28 mouse cellular contexts compared by ENCODE assay signal in genomic region chr1:179604526-179604925, GRCm38 (mm10). TPM values are rescaled to one million over a fixed set of nuclear protein-coding genes. Genes with fewer than 3 reads are reported as not detected.
DNase-seq lines count a peak whose midpoint lies in the region; ATAC-seq and TF ChIP-seq lines count a peak whose summit lies in the region.
"Had no signal": no experiment of that assay in that cellular context is flagged by ENCODE, and none has a peak within 500 bp of the region (broad histone marks: within the 10 kb centered on the region; RNA-seq: fewer than 3 reads in every experiment).

No protein-coding gene starts in this region.

- WGBS in heart, embryonic 15.5 days, result 68% methylated on average over 3 of the region's 3 CpGs

- no peaks in the 10 kb centered on the region for H3K9me3 ChIP-seq in heart, embryonic 15.5 days (replicated peaks)
- H3K9me3 ChIP-seq in ES-Bruce4 (replicated peaks; ENCODE audit: control insufficient read depth, insufficient read depth, low read length, poor library complexity, severe bottlenecking), result no peaks in the 10 kb centered on the region
- H3K9me3 ChIP-seq: embryonic facial prominence, embryonic 10.5 days; embryonic facial prominence, embryonic 13.5 days; forebrain, embryonic 12.5 days; forebrain, embryonic 15.5 days; hindbrain, embryonic 12.5 days; hindbrain, embryonic 15.5 days; intestine, embryonic 15.5 days had no signal

- H3K4me1 ChIP-seq in heart, embryonic 15.5 days (replicated peaks), result peaks cover 10% of the 10 kb centered on the region
- peaks cover 3% of the 10 kb centered on the region for H3K4me1 ChIP-seq in ES-Bruce4 (ENCODE audit: control insufficient read depth, insufficient read depth, low read length)
- H3K4me1 ChIP-seq: embryonic facial prominence, embryonic 10.5 days; embryonic facial prominence, embryonic 13.5 days; forebrain, embryonic 12.5 days; forebrain, embryonic 15.5 days; hindbrain, embryonic 12.5 days; hindbrain, embryonic 15.5 days; intestine, embryonic 15.5 days had no signal

- intact Hi-C loops in gastrocnemius, adult 2 months (cut with DNase I), result loop anchor here (2.0 kb wide), 1 partner anchor 32 kb away; no protein-coding TSS in a partner anchor
- intact Hi-C loops in gastrocnemius, postnatal 36 days (cut with DNase I), result loop anchor here (5.0 kb wide), 1 partner anchor 52 kb away; no protein-coding TSS in a partner anchor

- no peaks in the 10 kb centered on the region for H3K36me3 ChIP-seq in heart, embryonic 15.5 days
- H3K36me3 ChIP-seq in ES-Bruce4 (ENCODE audit: control insufficient read depth, insufficient read depth, low read length, poor library complexity, severe bottlenecking), result no peaks in the 10 kb centered on the region
- H3K36me3 ChIP-seq: forebrain, embryonic 12.5 days; forebrain, embryonic 15.5 days; hindbrain, embryonic 12.5 days; hindbrain, embryonic 15.5 days; intestine, embryonic 15.5 days had no signal

- H3K4me3 ChIP-seq in gastrocnemius, adult 2 months, result no peak overlapping the region
- no peak overlapping the region for H3K4me3 ChIP-seq in heart, embryonic 15.5 days
- H3K4me3 ChIP-seq in ES-Bruce4 (ENCODE audit: low read depth, low read length), result no peak overlapping the region
- H3K4me3 ChIP-seq: embryonic facial prominence, embryonic 10.5 days; embryonic facial prominence, embryonic 13.5 days; erythroblast, embryonic 14.5 days; forebrain, embryonic 12.5 days; forebrain, embryonic 15.5 days; hindbrain, embryonic 12.5 days; hindbrain, embryonic 15.5 days; intestine, embryonic 15.5 days had no signal

- peak; percentile 76; the same call in 1 of the 2 replicates for TF ChIP-seq EP300 in ES-Bruce4 (IDR thresholded peaks at IDR 0.05; ENCODE audit: insufficient read depth, low read depth, low read length)

- no peak for TF ChIP-seq CTCF in gastrocnemius, adult 2 months (IDR thresholded peaks at IDR 0.05)
- TF ChIP-seq CTCF in ES-Bruce4 (IDR thresholded peaks at IDR 0.05; ENCODE audit: low read depth, low read length), result no peak

- no peak overlapping the region for H3K4me2 ChIP-seq in heart, embryonic 15.5 days
- H3K4me2 ChIP-seq: embryonic facial prominence, embryonic 13.5 days; forebrain, embryonic 12.5 days; forebrain, embryonic 15.5 days; hindbrain, embryonic 12.5 days; hindbrain, embryonic 15.5 days; intestine, embryonic 15.5 days had no signal

- TF ChIP-seq POLR2A in ES-Bruce4 (IDR thresholded peaks at IDR 0.05; ENCODE audit: insufficient read depth, low read length), result no peak

- no peaks in the 10 kb centered on the region for H3K27me3 ChIP-seq in heart, embryonic 15.5 days
- no peaks in the 10 kb centered on the region for H3K27me3 ChIP-seq in ES-Bruce4 (ENCODE audit: control insufficient read depth, insufficient read depth, low read length, poor library complexity, severe bottlenecking)
- H3K27me3 ChIP-seq: CH12.LX; embryonic facial prominence, embryonic 13.5 days; forebrain, embryonic 12.5 days; forebrain, embryonic 15.5 days; hindbrain, embryonic 12.5 days; hindbrain, embryonic 15.5 days; intestine, embryonic 15.5 days had no signal

- DNase-seq in gastrocnemius, adult 2 months, result no peak
- no peak for DNase-seq in gastrocnemius, postnatal 36 days
- no peak for DNase-seq in heart, adult 18-20 months
- peak; percentile 62 for DNase-seq in ZHBTc4 (ENCODE audit: low read depth, low spot score)
- DNase-seq in adrenal gland, adult 2 months, result no peak
- DNase-seq: adrenal gland, adult 8-10 months; adrenal gland, postnatal 25 days; cerebellum, adult 11-12 months; cerebellum, adult 8-10 months; cerebellum, postnatal 10 days; cerebellum, postnatal 36 days; embryo, embryonic 11 days; gastrocnemius, postnatal 10 days; heart, adult 11 months; heart, postnatal 14 days; kidney, adult 11 months had no signal

- H3K9ac ChIP-seq in heart, embryonic 15.5 days, result no peak overlapping the region
- no peak overlapping the region for H3K9ac ChIP-seq in ES-Bruce4 (ENCODE audit: low read depth, poor library complexity, severe bottlenecking)
- H3K9ac ChIP-seq: embryonic facial prominence, embryonic 13.5 days; forebrain, embryonic 12.5 days; forebrain, embryonic 15.5 days; hindbrain, embryonic 12.5 days; hindbrain, embryonic 15.5 days; intestine, embryonic 15.5 days had no signal

- H3K27ac ChIP-seq in gastrocnemius, adult 2 months, result peak overlapping the region; percentile 85
- 0 out of 2 replicates have a peak overlapping the region, but pooled peaks have one; percentile 22 for H3K27ac ChIP-seq in heart, embryonic 15.5 days
- peak overlapping the region; percentile 25; the same call in 1 of the 2 replicates for H3K27ac ChIP-seq in ES-Bruce4 (ENCODE audit: insufficient read depth, low read length)
- H3K27ac ChIP-seq: embryonic facial prominence, embryonic 10.5 days; embryonic facial prominence, embryonic 13.5 days; forebrain, embryonic 12.5 days; forebrain, embryonic 15.5 days; hindbrain, embryonic 12.5 days; hindbrain, embryonic 15.5 days; intestine, embryonic 15.5 days had no signal

- ATAC-seq in heart, embryonic 15.5 days (replicated peaks; ENCODE audit: insufficient number of reproducible peaks, insufficient read depth, low FRiP score, low read depth), result no peak
- no peak for ATAC-seq in inflammation-experienced regulatory T-cells, adult 6 months
- ATAC-seq: forebrain, embryonic 15.5 days; intestine, embryonic 15.5 days had no signal

RNA-seq across cellular contexts. Expression of gene Cnst, which starts 58.4 kb away (rescaled TPM):
- 10 to 100 TPM; 34.7 to 40.0 TPM for total RNA-seq in gastrocnemius, adult 2 months (2021)
- 10 to 100 TPM; 25.2 to 26.6 TPM for total RNA-seq in gastrocnemius, postnatal 36 days (2021)
- 16.6 and 18.3 TPM in 2 replicates for polyA plus RNA-seq in heart, embryonic 15.5 days (2015; fragmentation: Nextera tagmentation; extraction: Ambion mirVana)
- 10 to 100 TPM; 43.9 to 47.2 TPM for total RNA-seq in heart, adult 18-20 months (2021)
- 10.2 and 11.6 TPM in 2 replicates for polyA plus RNA-seq in ES-Bruce4 (2011; ENCODE audit: insufficient read depth, insufficient read length, low read depth, missing spikeins)
- 10 to 100 TPM; 10.6 to 16.1 (median 16.0) TPM for polyA plus RNA-seq in inflammation-experienced regulatory T-cells, adult 6 months (2017; shearing (Covaris generic))
- total RNA-seq in adrenal gland, adult 2 months (2021), result 10 to 100 TPM; 26.3 to 35.1 TPM
- 13.5 and 14.5 TPM in 2 replicates for polyA plus RNA-seq in adrenal gland, adult 2 months (2012; rRNA removed)

RNA-seq across cellular contexts. Expression of gene Tfb2m, which starts 58.5 kb away (rescaled TPM):
- 10 to 100 TPM; 39.8 to 41.5 TPM for total RNA-seq in gastrocnemius, adult 2 months (2021)
- 10 to 100 TPM; 30.9 to 37.4 TPM for total RNA-seq in gastrocnemius, postnatal 36 days (2021)
- 19.8 and 27.9 TPM in 2 replicates for polyA plus RNA-seq in heart, embryonic 15.5 days (2015; fragmentation: Nextera tagmentation; extraction: Ambion mirVana)
- total RNA-seq in heart, adult 18-20 months (2021), result 10 to 100 TPM; 69.8 to 76.6 TPM
- 23.1 and 26.5 TPM in 2 replicates for polyA plus RNA-seq in ES-Bruce4 (2011; ENCODE audit: insufficient read depth, insufficient read length, low read depth, missing spikeins)
- polyA plus RNA-seq in inflammation-experienced regulatory T-cells, adult 6 months (2017; shearing (Covaris generic)), result 10 to 100 TPM; 23.8 to 31.8 (median 27.3) TPM
- total RNA-seq in adrenal gland, adult 2 months (2021), result 10 to 100 TPM; 58.7 to 59.7 TPM
- polyA plus RNA-seq in adrenal gland, adult 2 months (2012; rRNA removed), result 6.0 and 6.4 TPM in 2 replicates

Comparison
In these comparisons a context has a peak if more than half of its experiments do, and no peak if none do; other contexts are left out.
1. H3K27ac ChIP-seq: peak in every context shown above with its lines; median percentile 85 in gastrocnemius, adult 2 months; 25 in ES-Bruce4; 22 in heart, embryonic 15.5 days.